Comparison of ENCODE assay signal across 25 mouse cellular contexts in genomic region chr3:92213651-92214050, GRCm38 (mm10). TPM values are rescaled to one million over a fixed set of nuclear protein-coding genes. Genes with fewer than 3 reads are reported as not detected.
DNase-seq lines count a peak whose midpoint lies in the region; ATAC-seq and TF ChIP-seq lines count a peak whose summit lies in the region.
"Not testable (repeated sequence)": the region's sequence is repeated elsewhere in the genome, so short reads cannot be mapped to it uniquely, and the experiment has no call there.
"Had no signal": no experiment of that assay in that cellular context is flagged by ENCODE, and none has a peak within 500 bp of the region (broad histone marks: within the 10 kb centered on the region; RNA-seq: fewer than 3 reads in every experiment).

No protein-coding gene starts in this region.

- H3K4me2 ChIP-seq in forebrain, embryonic 11.5 days (ENCODE audit: low read depth, low read length, severe bottlenecking); heart, embryonic 12.5 days; hindbrain, embryonic 13.5 days; hindbrain, postnatal 0 days (ENCODE audit: low read depth, low read length); lung, embryonic 16.5 days (ENCODE audit: low read depth, low read length); midbrain, embryonic 15.5 days; neural tube, embryonic 14.5 days (ENCODE audit: low read depth, low read length): not testable (repeated sequence)

- not testable (repeated sequence) for H3K27me3 ChIP-seq in forebrain, embryonic 11.5 days (ENCODE audit: control insufficient read depth, insufficient read depth, low read length); heart, embryonic 12.5 days (replicated peaks); hindbrain, embryonic 13.5 days; hindbrain, postnatal 0 days (ENCODE audit: insufficient read depth, low read length); lung, embryonic 16.5 days (ENCODE audit: control insufficient read depth, insufficient read depth, low read depth, low read length); midbrain, embryonic 15.5 days (replicated peaks); neural tube, embryonic 14.5 days (ENCODE audit: control insufficient read depth, insufficient read depth, low read length)

- TF ChIP-seq CTCF in hindbrain, postnatal 0 days (IDR thresholded peaks at IDR 0.05; ENCODE audit: low read depth): not testable (repeated sequence)

- ATAC-seq in forebrain, embryonic 11.5 days (replicated peaks; ENCODE audit: low FRiP score): peak; percentile 68
- ATAC-seq in heart, embryonic 12.5 days (ENCODE audit: insufficient number of reproducible peaks, low FRiP score): 0 out of 2 replicates have a peak, but pooled peaks have one; percentile 29
- 0 out of 2 replicates have a peak, but pooled peaks have one; percentile 9 for ATAC-seq in hindbrain, embryonic 13.5 days (ENCODE audit: low FRiP score)
- ATAC-seq in hindbrain, postnatal 0 days: peak; percentile 51; the same call in 1 of the 2 replicates
- peak; percentile 54 for ATAC-seq in lung, embryonic 16.5 days (ENCODE audit: low read depth)
- ATAC-seq in midbrain, embryonic 15.5 days (replicated peaks): peak; percentile 54; the same call in 1 of the 2 replicates
- ATAC-seq in neural tube, embryonic 14.5 days (ENCODE audit: low read depth): 0 out of 2 replicates have a peak, but pooled peaks have one; percentile 11

- H3K4me3 ChIP-seq in forebrain, embryonic 11.5 days (ENCODE audit: low read depth, low read length); heart, embryonic 12.5 days; hindbrain, embryonic 13.5 days; hindbrain, postnatal 0 days (ENCODE audit: low read length); lung, embryonic 16.5 days (ENCODE audit: low read length); midbrain, embryonic 15.5 days; neural tube, embryonic 14.5 days (ENCODE audit: low read depth, low read length): not testable (repeated sequence)

- not testable (repeated sequence) for H3K4me1 ChIP-seq in forebrain, embryonic 11.5 days (replicated peaks; ENCODE audit: control insufficient read depth, insufficient read depth, low read length); heart, embryonic 12.5 days (replicated peaks); hindbrain, embryonic 13.5 days (replicated peaks); hindbrain, postnatal 0 days (ENCODE audit: insufficient read depth, low read length); lung, embryonic 16.5 days (replicated peaks; ENCODE audit: control insufficient read depth, insufficient read depth, low read length); midbrain, embryonic 15.5 days; neural tube, embryonic 14.5 days (ENCODE audit: control insufficient read depth, insufficient read depth, low read length)

- H3K27ac ChIP-seq in forebrain, embryonic 11.5 days (ENCODE audit: low read depth, low read length); heart, embryonic 12.5 days (ENCODE audit: poor library complexity, severe bottlenecking); hindbrain, embryonic 13.5 days; hindbrain, postnatal 0 days; lung, embryonic 16.5 days (ENCODE audit: low read length); midbrain, embryonic 15.5 days; neural tube, embryonic 14.5 days (ENCODE audit: low read depth, low read length): not testable (repeated sequence)

- not testable (repeated sequence) for H3K36me3 ChIP-seq in forebrain, embryonic 11.5 days (ENCODE audit: control insufficient read depth, insufficient read depth, low read length); heart, embryonic 12.5 days; hindbrain, embryonic 13.5 days; hindbrain, postnatal 0 days (ENCODE audit: insufficient read depth, low read length); lung, embryonic 16.5 days (ENCODE audit: control insufficient read depth, insufficient read depth, low read length); midbrain, embryonic 15.5 days (replicated peaks); neural tube, embryonic 14.5 days (ENCODE audit: control insufficient read depth, insufficient read depth, low read length)

- not testable (repeated sequence) for DNase-seq in forebrain, embryonic 11.5 days (ENCODE audit: low spot score); hindbrain, postnatal 0 days (ENCODE audit: low spot score)

- H3K9ac ChIP-seq in forebrain, embryonic 11.5 days (ENCODE audit: low read length); heart, embryonic 12.5 days; hindbrain, embryonic 13.5 days; hindbrain, postnatal 0 days (replicated peaks; ENCODE audit: low read length); lung, embryonic 16.5 days (ENCODE audit: low read length); midbrain, embryonic 15.5 days; neural tube, embryonic 14.5 days (replicated peaks; ENCODE audit: low read depth, low read length): not testable (repeated sequence)

- not testable (repeated sequence) for H3K9me3 ChIP-seq in forebrain, embryonic 11.5 days (ENCODE audit: control insufficient read depth, low read length); heart, embryonic 12.5 days (replicated peaks); hindbrain, embryonic 13.5 days; hindbrain, postnatal 0 days (ENCODE audit: low read length); lung, embryonic 16.5 days (ENCODE audit: control insufficient read depth, low read length); midbrain, embryonic 15.5 days; neural tube, embryonic 14.5 days (ENCODE audit: control insufficient read depth, low read length)

RNA-seq across cellular contexts. Expression of gene Sprr2a1, which starts 1.9 kb away (rescaled TPM):
- not detected in 2 replicates for polyA plus RNA-seq in forebrain, embryonic 11.5 days (2014; fragmentation: Nextera tagmentation; extraction: Ambion mirVana)
- polyA plus RNA-seq in heart, embryonic 12.5 days (2016; fragmentation: Nextera tagmentation; extraction: Ambion mirVana): not detected in 2 replicates
- not detected in 2 replicates for polyA plus RNA-seq in hindbrain, embryonic 13.5 days (2015; fragmentation: Nextera tagmentation; extraction: Ambion mirVana)
- total RNA-seq in hindbrain, postnatal 0 days (2014; rRNA removed): not detected in 2 replicates
- polyA plus RNA-seq in hindbrain, postnatal 0 days (2015; fragmentation: Nextera tagmentation; extraction: Ambion mirVana): not detected in 2 replicates
- 0.29 TPM in 1 of 2 replicates, not detected in the other for polyA plus RNA-seq in lung, embryonic 16.5 days (2015; fragmentation: Nextera tagmentation; extraction: Ambion mirVana)
- polyA plus RNA-seq in midbrain, embryonic 15.5 days (2015; fragmentation: Nextera tagmentation; extraction: Ambion mirVana): not detected in 2 replicates
- polyA plus RNA-seq in neural tube, embryonic 14.5 days (2014; fragmentation: Nextera tagmentation; extraction: Ambion mirVana): not detected in 2 replicates
- total RNA-seq: adrenal gland, adult 8-10 months; adrenal gland, postnatal 25 days; gastrocnemius, adult 18-20 months; gastrocnemius, postnatal 10 days; gastrocnemius, postnatal 36 days; granulocyte monocyte progenitor cell, adult 5-6 weeks; heart, adult 2 months; heart, postnatal 25 days; hematopoietic stem cell, adult 5-6 weeks had no signal
- polyA plus RNA-seq: activated CD4-positive, CD25-positive, alpha-beta regulatory T cell, adult 4 months; CD4-positive, CD25-positive, alpha-beta regulatory T cell, adult 4 months; cortical plate, adult 2 months; embryonic facial prominence, embryonic 10.5 days; embryonic facial prominence, embryonic 13.5 days; forebrain, embryonic 10.5 days; forebrain, embryonic 15.5 days; heart, adult 2 months; heart, embryonic 10.5 days; heart, embryonic 14.5 days had no signal

RNA-seq across cellular contexts. Expression of gene Sprr2a2, which starts 2.1 kb away (rescaled TPM):
- polyA plus RNA-seq in forebrain, embryonic 11.5 days (2014; fragmentation: Nextera tagmentation; extraction: Ambion mirVana): not detected in 2 replicates
- 0.64 and 0.66 TPM in 2 replicates for polyA plus RNA-seq in heart, embryonic 12.5 days (2016; fragmentation: Nextera tagmentation; extraction: Ambion mirVana)
- polyA plus RNA-seq in hindbrain, embryonic 13.5 days (2015; fragmentation: Nextera tagmentation; extraction: Ambion mirVana): not detected in 2 replicates
- total RNA-seq in hindbrain, postnatal 0 days (2014; rRNA removed): not detected in 2 replicates
- not detected in 2 replicates for polyA plus RNA-seq in hindbrain, postnatal 0 days (2015; fragmentation: Nextera tagmentation; extraction: Ambion mirVana)
- 3.2 and 14.3 TPM in 2 replicates for polyA plus RNA-seq in lung, embryonic 16.5 days (2015; fragmentation: Nextera tagmentation; extraction: Ambion mirVana)
- not detected in 2 replicates for polyA plus RNA-seq in midbrain, embryonic 15.5 days (2015; fragmentation: Nextera tagmentation; extraction: Ambion mirVana)
- not detected in 2 replicates for polyA plus RNA-seq in neural tube, embryonic 14.5 days (2014; fragmentation: Nextera tagmentation; extraction: Ambion mirVana)
- total RNA-seq: adrenal gland, adult 8-10 months; adrenal gland, postnatal 25 days; gastrocnemius, adult 18-20 months; gastrocnemius, postnatal 10 days; gastrocnemius, postnatal 36 days; granulocyte monocyte progenitor cell, adult 5-6 weeks; hematopoietic stem cell, adult 5-6 weeks had no signal
- polyA plus RNA-seq: activated CD4-positive, CD25-positive, alpha-beta regulatory T cell, adult 4 months; CD4-positive, CD25-positive, alpha-beta regulatory T cell, adult 4 months; embryonic facial prominence, embryonic 10.5 days; embryonic facial prominence, embryonic 13.5 days; forebrain, embryonic 10.5 days; forebrain, embryonic 15.5 days had no signal

Comparison
In these comparisons a context has a peak if more than half of its experiments do, and no peak if none do; other contexts are left out.
1. ATAC-seq: peak in every context shown above with its lines; median percentile 68 in forebrain, embryonic 11.5 days; 54 in lung, embryonic 16.5 days; 54 in midbrain, embryonic 15.5 days; 51 in hindbrain, postnatal 0 days; 29 in heart, embryonic 12.5 days; 11 in neural tube, embryonic 14.5 days; 9 in hindbrain, embryonic 13.5 days.